Mouse (Mus musculus): ENCODE measurements around the gene Mettl7a2. TPM values are rescaled to one million over a fixed set of nuclear protein-coding genes. Genes with fewer than 3 reads are reported as not detected.
A peak's percentile ranks its signal among the peaks of the same experiment; 100 is the strongest.

Mettl7a2 gene
- total RNA-seq, 2 experiments from 2014 or later, result 0.36 to 0.82 TPM

GRCm38 (mm10) chr15:100387544-100388223 is 34.7 kb downstream of the Mettl7a2 start:
- Histone ChIP-seq H3K27ac (no peak overlapping the region), H3K4me3 (no peak overlapping the region)
- DNase-seq, result no peak
- intact Hi-C loops (cut with DNase I), result no loop called here
- TF ChIP-seq CTCF (IDR thresholded peaks at IDR 0.05), result no peak

DNA sequence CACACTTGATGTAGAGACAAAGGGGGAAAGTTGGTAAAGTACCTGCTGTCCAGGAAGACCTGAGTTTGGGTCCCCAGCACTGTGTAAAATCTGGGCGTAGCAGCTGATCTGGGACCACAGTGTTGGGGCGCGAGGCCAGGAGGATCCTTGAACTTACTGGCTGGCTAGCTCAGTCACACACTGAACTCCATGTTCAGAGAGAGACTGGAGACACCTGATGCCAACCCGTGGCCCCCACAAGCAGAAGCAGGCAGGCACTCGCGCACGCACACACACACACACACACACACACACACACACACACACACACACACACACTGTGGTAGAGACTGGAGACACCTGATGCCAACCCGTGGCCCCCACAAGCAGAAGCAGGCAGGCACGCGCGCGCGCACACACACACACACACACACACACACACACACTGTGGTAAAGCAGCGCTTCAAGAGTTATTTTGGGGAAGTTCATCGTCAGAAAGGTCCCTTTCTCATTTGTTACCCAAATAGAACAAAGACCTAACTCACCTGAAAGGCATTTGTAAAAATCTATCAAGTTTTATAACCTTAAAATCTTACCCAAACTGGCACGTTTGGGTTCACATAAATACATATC is 35.3 kb downstream of the Mettl7a2 start:
- intact Hi-C loops (cut with DNase I), result no loop called here
- DNase-seq, result no peak
- no peak overlapping the region for H3K27ac ChIP-seq
- no peak overlapping the region for H3K4me3 ChIP-seq
- TF ChIP-seq CTCF (IDR thresholded peaks at IDR 0.05), result no peak

DNA sequence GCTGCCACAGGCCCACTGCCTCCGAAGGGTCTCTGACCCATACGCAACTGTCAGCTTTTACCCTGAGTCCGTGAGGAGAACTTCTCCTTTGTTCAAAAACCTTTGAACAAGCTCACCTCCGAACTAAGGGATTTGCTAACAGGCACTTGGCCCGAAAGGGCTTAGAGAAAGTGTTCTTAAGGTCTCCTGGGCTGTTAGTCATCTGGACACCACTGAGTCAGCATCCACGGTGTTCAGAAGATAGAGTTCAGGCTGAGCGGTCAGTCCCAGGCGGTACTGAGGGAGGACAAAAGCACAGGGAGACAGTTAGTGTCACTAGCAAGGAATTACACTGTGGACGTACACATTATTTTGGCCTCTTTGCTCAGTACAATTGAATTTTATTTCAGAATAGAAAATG is 35.9 kb downstream of the Mettl7a2 start:
- TF ChIP-seq CTCF (IDR thresholded peaks at IDR 0.05), result no peak
- DNase-seq, result no peak
- intact Hi-C loops (cut with DNase I), result no loop called here
- peak overlapping the region; percentile 73; the same call in 1 of the 2 replicates for H3K27ac ChIP-seq
- no peak overlapping the region for H3K4me3 ChIP-seq

DNA sequence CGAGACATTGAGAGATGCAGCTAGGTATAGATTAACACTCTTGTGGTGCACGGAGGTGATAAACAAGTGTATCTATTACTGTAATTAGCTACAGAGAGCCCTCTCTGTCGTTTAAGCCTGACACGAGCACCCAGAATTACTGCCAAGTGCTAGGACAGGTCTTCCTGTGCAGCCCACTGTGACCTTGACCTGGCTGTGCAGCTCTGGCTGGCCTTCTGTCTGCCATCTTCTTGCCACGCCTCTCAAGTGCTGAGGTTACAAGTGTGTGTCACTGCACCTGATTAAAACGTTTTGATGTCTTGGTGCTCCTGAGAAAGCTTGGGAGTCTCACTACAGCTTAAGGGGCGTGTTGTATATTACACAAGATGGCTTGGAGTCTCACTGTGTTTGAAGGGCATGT is 38.1 kb downstream of the Mettl7a2 start:
- no peak overlapping the region for H3K4me3 ChIP-seq
- peak overlapping the region; percentile 73 for H3K27ac ChIP-seq
- no peak for TF ChIP-seq CTCF (IDR thresholded peaks at IDR 0.05)
- intact Hi-C loops (cut with DNase I), result no loop called here
- no peak for DNase-seq

- H3K4me3 ChIP-seq, result no peak overlapping the region
- no peak for DNase-seq
- TF ChIP-seq CTCF (IDR thresholded peaks at IDR 0.05), result no peak
- no peak overlapping the region; the same call in 1 of the 2 replicates for H3K27ac ChIP-seq
- intact Hi-C loops (cut with DNase I), result no loop called here
These were observed 38.6 kb downstream of the Mettl7a2 start for GRCm38 (mm10) chr15:100391599-100391998.

- Histone ChIP-seq H3K27ac (no peak overlapping the region), H3K4me3 (no peak overlapping the region)
- TF ChIP-seq CTCF (IDR thresholded peaks at IDR 0.05), result no peak
- intact Hi-C loops (cut with DNase I), result no loop called here
- DNase-seq, result no peak
These were observed 40.0 kb downstream of the Mettl7a2 start for GRCm38 (mm10) chr15:100393016-100393415.

DNA sequence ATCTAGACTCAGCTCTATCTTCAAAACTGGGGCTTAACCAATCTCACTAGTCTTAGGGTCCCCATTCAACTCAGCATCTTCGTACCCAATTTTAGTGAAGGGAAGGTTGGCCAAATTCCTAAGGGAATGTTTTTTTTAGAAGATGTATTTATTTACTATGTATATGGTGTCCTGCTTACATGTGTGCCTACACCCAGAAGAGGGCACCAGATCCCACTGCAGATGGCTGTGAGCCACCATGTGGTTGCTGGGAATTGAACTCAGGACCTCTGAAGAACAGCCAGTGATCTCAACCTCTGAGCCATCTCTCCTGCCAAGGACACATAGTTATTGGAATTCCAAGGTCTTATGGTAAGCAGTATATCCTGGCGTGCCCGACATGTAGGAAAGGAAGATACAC is 42.6 kb downstream of the Mettl7a2 start:
- Histone ChIP-seq H3K27ac (no peak overlapping the region), H3K4me3 (no peak overlapping the region)
- DNase-seq, result no peak
- intact Hi-C loops (cut with DNase I), result no loop called here
- peak; percentile 22; the same call in 1 of the 2 replicates for TF ChIP-seq CTCF (IDR thresholded peaks at IDR 0.05)

DNA sequence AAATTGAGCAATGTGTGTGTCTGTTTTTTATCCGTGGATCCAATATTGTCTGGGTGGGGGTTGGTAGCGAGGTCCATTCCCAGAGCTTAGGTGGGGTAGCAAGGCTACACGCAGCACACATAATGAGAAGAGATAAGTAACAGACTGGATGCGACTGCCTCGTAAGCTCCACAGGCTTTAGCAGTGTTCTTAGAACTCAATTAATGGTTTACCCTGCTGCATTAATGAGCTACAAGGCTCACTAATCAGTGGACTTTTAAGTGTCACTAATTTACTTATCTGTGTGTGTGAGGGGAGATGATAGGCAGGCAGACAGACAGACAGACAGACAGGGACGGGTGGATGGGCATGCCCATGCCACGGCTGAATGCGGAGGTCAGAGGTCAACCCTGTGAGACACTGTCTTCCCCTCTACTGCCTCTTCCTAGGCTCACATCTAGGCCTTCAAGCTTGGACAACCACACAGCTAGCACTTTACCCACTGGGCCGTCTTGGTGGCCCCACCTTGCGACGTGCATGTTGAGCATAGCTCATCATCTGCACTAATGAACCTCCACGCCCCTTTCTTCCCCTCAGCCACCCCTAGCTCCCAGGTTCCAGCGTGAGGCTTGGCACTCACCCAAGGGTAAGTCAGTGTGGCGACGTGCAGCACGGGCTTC is 47.7 kb downstream of the Mettl7a2 start:
- intact Hi-C loops (cut with DNase I), result no loop called here
- TF ChIP-seq CTCF (IDR thresholded peaks at IDR 0.05), result no peak
- H3K27ac ChIP-seq, result no peak overlapping the region
- DNase-seq, result no peak
- H3K4me3 ChIP-seq, result no peak overlapping the region

GRCm38 (mm10) chr15:100401811-100402210 is 48.8 kb downstream of the Mettl7a2 start:
- no peak for TF ChIP-seq CTCF (IDR thresholded peaks at IDR 0.05)
- intact Hi-C loops (cut with DNase I), result no loop called here
- Histone ChIP-seq H3K27ac (no peak overlapping the region), H3K4me3 (no peak overlapping the region)
- no peak for DNase-seq

DNA sequence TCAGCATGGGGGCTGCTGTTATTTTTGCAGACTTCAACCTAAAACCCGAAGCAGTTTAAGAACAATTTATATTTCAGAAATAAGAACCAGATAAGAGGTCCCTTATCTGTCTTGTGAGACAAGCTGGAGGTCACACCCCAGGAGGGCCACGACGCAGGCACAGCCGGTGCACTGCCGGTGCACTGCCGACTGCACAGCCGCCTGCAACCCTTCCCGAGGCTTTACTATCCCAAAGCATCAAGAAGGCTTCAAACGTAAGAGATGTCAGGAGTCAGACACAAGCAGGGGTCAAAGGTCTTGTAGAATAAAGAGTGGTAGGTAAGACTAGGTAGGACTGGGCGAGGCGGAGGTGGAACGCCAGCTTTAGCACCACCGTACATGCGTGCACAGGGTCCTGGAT is 49.3 kb downstream of the Mettl7a2 start:
- Histone ChIP-seq H3K4me3 (no peak overlapping the region), H3K27ac (no peak overlapping the region)
- no peak for TF ChIP-seq CTCF (IDR thresholded peaks at IDR 0.05)
- DNase-seq, result no peak
- intact Hi-C loops (cut with DNase I), result no loop called here

- DNase-seq, result no peak
- intact Hi-C loops (cut with DNase I), result no loop called here
- H3K4me3 ChIP-seq, result no peak overlapping the region
- H3K27ac ChIP-seq, result no peak overlapping the region
- no peak for TF ChIP-seq CTCF (IDR thresholded peaks at IDR 0.05)
These were observed 49.8 kb downstream of the Mettl7a2 start for GRCm38 (mm10) chr15:100402798-100403197.

- H3K4me3 ChIP-seq, result no peak overlapping the region
- no peak for DNase-seq
These were observed 50.5 kb downstream of the Mettl7a2 start for GRCm38 (mm10) chr15:100403318-100404000.

DNA sequence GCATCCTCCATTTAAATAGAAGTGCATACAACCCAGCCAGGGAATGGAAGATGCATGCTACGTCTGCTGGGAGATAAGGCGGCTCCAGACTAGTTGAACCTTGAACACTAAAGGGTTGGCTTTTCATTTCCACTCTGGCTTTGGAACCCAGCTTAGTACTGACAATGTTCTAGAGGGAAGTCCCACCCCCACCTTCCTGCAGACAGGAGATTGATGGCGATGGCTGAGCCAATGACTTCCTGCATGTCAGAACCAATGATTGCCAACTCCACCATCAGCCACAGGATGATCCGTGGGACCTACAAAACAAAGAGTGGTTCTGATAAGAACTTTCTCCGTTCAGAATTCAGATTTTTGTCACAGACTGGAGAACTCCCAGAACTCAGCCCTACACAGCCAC is 53.1 kb downstream of the Mettl7a2 start:
- no peak for TF ChIP-seq CTCF (IDR thresholded peaks at IDR 0.05)
- DNase-seq, result no peak
- intact Hi-C loops (cut with DNase I), result no loop called here
- Histone ChIP-seq H3K4me3 (no peak overlapping the region), H3K27ac (no peak overlapping the region)

More at GRCm38 (mm10) chr15:100403318-100404000, 50.5 kb downstream of the Mettl7a2 start:
- H3K27ac ChIP-seq, result no peak overlapping the region
- intact Hi-C loops (cut with DNase I), result no loop called here
- TF ChIP-seq CTCF (IDR thresholded peaks at IDR 0.05), result no peak

Data from gastrocnemius, adult 2 months (tissue).